Mouse (Mus musculus) urinary bladder, postnatal 25 days (tissue): Measurements from ENCODE around the gene Hnf4a.
"Not testable (repeated sequence)": the region's sequence is repeated elsewhere in the genome, so short reads cannot be mapped to it uniquely, and the experiment has no call there.

Source experiments
- DNase-seq: peaks from one replicate; pipeline ENCODE4 v3.0.0; 2022; ENCODE audit warnings: low spot score

The Hnf4a gene

DNA sequence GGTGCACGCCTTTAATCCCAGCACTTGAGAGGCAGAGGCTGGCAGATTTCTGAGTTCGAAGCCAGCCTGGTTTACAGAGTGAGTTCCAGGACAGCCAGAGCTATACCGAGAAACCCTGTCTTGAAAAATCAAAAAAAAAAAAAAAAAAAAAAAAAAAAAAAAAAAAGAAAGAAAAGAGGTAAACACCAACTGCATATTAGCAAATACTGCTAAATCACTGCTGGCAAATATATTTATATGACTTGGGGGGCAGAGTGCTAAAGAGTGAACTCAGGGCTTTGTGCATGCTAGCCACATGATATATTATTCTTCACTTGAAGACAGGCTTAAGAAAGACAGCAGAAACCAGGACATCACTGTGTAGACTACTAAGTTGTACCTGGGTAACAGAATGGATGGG lies 114.8 kb downstream of the Hnf4a start:
- DNase-seq = not testable (repeated sequence)
